Mouse (Mus musculus): ENCODE data around the gene Dpep2nb. TPM values are rescaled to one million over a fixed set of nuclear protein-coding genes. Genes with fewer than 3 reads are reported as not detected.
"Not testable (repeated sequence)": the region's sequence is repeated elsewhere in the genome, so short reads cannot be mapped to it uniquely, and the experiment has no call there.

The Dpep2nb gene
- polyA plus RNA-seq, 1 experiment = not detected

DNA sequence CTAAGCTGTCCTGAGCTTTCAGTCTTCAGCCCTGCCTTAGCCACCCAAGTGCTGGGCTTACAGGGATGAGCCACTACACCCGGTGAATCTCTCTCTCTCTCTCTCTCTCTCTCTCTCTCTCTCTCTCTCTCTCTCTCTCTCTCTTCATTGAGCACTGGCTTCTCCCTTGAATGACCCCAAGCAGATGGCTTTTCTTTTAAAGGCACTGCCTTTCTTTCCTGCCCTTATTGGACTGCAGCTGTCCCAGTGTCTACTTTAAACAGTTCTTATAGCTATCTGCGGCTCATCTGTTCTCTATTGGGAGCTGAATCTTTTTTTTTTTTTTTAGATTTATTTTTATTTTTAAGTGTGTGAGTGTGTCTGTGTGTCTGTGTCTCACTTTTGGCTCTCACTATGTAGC is 37.3 kb upstream of the Dpep2nb start:
- Histone ChIP-seq H3K4me1 (peaks cover 27% of the 10 kb centered on the region), H3K27me3 (replicated peaks) (no peaks in the 10 kb centered on the region), H3K4me3 (replicated peaks) (no peak overlapping the region), H3K36me3 (replicated peaks; ENCODE audit: low read length) (peaks cover 59% of the 10 kb centered on the region), H3K9me3 (no peaks in the 10 kb centered on the region)
- TF ChIP-seq GATA1 (IDR thresholded peaks at IDR 0.05; ENCODE audit: borderline replicate concordance, low read length) (no peak), FLI1 (IDR thresholded peaks at IDR 0.05; ENCODE audit: low read length) (no peak)

DNA sequence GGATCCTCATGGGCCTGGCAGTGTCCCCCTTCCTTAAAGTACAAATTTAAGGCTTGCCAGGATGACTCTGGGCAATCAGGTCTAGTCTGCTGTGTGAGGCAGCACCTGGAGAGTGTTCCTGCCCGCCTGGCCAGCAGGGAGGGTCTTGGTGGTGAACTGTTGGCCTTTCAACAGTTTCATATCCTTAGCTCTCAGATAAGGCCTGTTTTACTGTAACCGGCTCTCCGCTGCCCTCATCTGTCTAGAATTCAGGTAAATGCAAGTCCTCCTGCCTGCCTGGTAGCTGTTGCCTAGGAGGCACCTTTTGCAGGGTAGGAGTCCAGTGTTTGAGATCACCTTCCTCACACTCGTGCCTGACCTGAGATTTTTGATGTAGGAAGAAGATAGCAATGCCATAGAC is 34.4 kb upstream of the Dpep2nb start:
- no peaks in the 10 kb centered on the region for H3K27me3 ChIP-seq (replicated peaks)
- no peak overlapping the region for H3K4me3 ChIP-seq (replicated peaks)
- H3K36me3 ChIP-seq (replicated peaks; ENCODE audit: low read length) = peaks cover 60% of the 10 kb centered on the region
- TF ChIP-seq FLI1 (IDR thresholded peaks at IDR 0.05; ENCODE audit: low read length) (no peak), GATA1 (IDR thresholded peaks at IDR 0.05; ENCODE audit: borderline replicate concordance, low read length) (no peak)
- H3K9me3 ChIP-seq = no peaks in the 10 kb centered on the region
- peaks cover 20% of the 10 kb centered on the region for H3K4me1 ChIP-seq

DNA sequence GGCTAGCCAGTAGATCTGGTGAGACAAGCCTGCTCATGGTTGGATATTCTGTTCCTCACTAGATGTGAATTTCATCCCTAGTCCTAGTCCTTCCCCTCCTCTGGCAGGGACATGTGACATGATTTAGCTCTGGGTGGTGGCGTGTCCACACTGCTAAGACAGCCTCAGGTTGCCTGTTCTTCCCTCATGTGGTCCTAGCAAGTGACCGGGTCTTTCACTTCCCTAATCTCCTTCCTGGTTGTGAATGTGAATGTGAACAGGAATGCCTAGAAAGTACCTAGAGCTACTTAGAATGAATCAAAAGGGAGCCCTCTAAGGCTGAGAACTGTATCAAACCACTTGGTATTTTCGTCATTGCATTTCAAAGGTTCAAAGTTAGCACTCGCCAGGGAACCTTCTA is 33.8 kb upstream of the Dpep2nb start:
- no peak for TF ChIP-seq GATA1 (IDR thresholded peaks at IDR 0.05; ENCODE audit: borderline replicate concordance, low read length)
- no peak for TF ChIP-seq FLI1 (IDR thresholded peaks at IDR 0.05; ENCODE audit: low read length)
- Histone ChIP-seq H3K36me3 (replicated peaks; ENCODE audit: low read length) (peaks cover 55% of the 10 kb centered on the region), H3K27me3 (replicated peaks) (no peaks in the 10 kb centered on the region), H3K9me3 (no peaks in the 10 kb centered on the region), H3K4me1 (peaks cover 14% of the 10 kb centered on the region), H3K4me3 (replicated peaks) (no peak overlapping the region)

DNA sequence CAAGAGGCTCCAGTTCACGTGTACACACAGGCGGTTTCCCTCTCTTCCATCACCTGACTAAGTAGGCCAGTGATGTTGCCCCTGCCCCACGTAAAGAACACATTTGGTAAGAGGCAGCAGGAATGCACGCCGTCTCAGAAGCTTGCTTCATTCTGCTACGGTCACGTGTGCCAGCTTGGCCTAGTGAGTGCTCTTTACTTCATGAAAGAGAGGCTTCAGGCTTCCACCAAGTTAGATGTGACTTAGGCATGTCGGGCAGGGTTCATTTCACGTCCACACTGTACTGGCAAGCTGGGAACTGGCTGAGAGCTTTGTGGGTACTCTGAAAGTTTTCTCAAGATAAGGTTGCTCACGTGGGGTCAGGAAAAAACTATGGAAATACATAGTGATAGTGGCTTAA is 32.9 kb upstream of the Dpep2nb start:
- Histone ChIP-seq H3K4me3 (replicated peaks) (no peak overlapping the region), H3K9me3 (no peaks in the 10 kb centered on the region), H3K4me1 (peaks cover 6% of the 10 kb centered on the region), H3K36me3 (replicated peaks; ENCODE audit: low read length) (peaks cover 55% of the 10 kb centered on the region), H3K27me3 (replicated peaks) (no peaks in the 10 kb centered on the region)
- TF ChIP-seq GATA1 (IDR thresholded peaks at IDR 0.05; ENCODE audit: borderline replicate concordance, low read length) = no peak
- TF ChIP-seq FLI1 (IDR thresholded peaks at IDR 0.05; ENCODE audit: low read length) = no peak

DNA sequence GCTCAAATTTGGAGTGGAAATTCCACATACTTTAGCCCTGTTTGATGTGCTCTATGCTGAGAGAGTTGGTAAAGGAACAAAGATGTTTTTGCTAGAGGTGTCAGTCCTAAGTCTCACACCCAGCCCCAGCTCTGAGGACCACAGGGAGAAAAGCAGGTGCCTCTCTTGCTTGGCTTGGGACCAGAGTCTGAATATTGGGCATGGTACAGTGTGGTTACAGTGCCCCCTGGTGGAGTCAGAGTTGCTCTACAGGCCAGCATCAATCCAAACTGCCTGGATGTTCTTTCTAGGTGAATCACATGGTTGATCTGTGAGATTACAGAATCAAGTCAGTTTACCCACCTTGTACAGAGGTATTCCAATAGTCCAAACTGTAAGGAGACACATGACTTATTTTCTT is 16.7 kb upstream of the Dpep2nb start:
- Histone ChIP-seq H3K27me3 (replicated peaks) (no peaks in the 10 kb centered on the region), H3K9me3 (no peaks in the 10 kb centered on the region), H3K4me3 (replicated peaks) (no peak overlapping the region), H3K36me3 (replicated peaks; ENCODE audit: low read length) (peaks cover 71% of the 10 kb centered on the region), H3K4me1 (peaks cover 7% of the 10 kb centered on the region; the same call in 1 of the 2 replicates)
- TF ChIP-seq GATA1 (IDR thresholded peaks at IDR 0.05; ENCODE audit: borderline replicate concordance, low read length) (no peak), FLI1 (IDR thresholded peaks at IDR 0.05; ENCODE audit: low read length) (no peak)

DNA sequence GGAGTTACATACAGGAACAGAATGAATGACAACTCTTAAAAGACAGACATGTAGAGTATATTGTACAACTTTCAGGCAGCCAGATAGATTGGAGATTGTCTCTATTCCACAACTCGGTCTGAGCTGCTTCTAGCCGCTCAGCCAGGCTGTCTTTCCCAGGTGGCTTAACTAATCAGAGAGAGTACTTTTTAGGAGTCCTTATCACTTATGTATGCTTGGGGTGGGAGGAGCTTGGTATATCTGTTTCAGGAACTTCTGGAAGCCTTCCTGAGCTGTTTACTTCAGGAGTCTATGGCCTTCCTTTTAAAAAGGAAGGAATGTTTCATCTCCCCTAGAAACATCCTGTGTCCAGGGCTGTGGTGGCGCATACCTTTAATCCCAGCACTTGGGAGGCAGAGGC is 12.3 kb upstream of the Dpep2nb start:
- Histone ChIP-seq H3K27me3 (replicated peaks) (no peaks in the 10 kb centered on the region), H3K4me1 (peaks cover 22% of the 10 kb centered on the region), H3K4me3 (replicated peaks) (no peak overlapping the region), H3K36me3 (replicated peaks; ENCODE audit: low read length) (peaks cover 65% of the 10 kb centered on the region), H3K9me3 (no peaks in the 10 kb centered on the region)
- TF ChIP-seq GATA1 (IDR thresholded peaks at IDR 0.05; ENCODE audit: borderline replicate concordance, low read length) = no peak
- no peak for TF ChIP-seq FLI1 (IDR thresholded peaks at IDR 0.05; ENCODE audit: low read length)

DNA sequence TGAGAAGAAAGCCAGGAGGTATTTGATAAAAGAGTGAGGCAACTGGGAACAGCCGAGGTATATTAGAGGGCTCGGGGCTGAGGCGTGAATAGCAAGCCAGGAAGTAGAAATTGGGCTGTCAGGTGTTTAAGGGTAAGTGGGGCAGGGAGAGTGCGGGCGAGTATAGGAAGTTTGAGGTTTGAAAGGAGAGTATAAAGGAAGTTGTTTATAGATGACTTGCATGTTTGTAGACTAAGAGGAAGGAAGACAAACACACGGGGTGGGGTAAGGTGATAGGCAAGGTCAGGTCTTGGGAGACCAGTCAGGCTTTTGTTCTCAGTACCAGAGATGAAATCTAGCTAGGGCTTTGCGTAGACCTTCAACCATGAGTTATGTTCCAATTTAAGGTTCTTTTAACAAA is 11.4 kb upstream of the Dpep2nb start:
- Histone ChIP-seq H3K27me3 (replicated peaks) (no peaks in the 10 kb centered on the region), H3K4me1 (peaks cover 22% of the 10 kb centered on the region), H3K36me3 (replicated peaks; ENCODE audit: low read length) (peaks cover 64% of the 10 kb centered on the region), H3K9me3 (no peaks in the 10 kb centered on the region), H3K4me3 (replicated peaks) (no peak overlapping the region)
- TF ChIP-seq GATA1 (IDR thresholded peaks at IDR 0.05; ENCODE audit: borderline replicate concordance, low read length) (no peak), FLI1 (IDR thresholded peaks at IDR 0.05; ENCODE audit: low read length) (no peak)

DNA sequence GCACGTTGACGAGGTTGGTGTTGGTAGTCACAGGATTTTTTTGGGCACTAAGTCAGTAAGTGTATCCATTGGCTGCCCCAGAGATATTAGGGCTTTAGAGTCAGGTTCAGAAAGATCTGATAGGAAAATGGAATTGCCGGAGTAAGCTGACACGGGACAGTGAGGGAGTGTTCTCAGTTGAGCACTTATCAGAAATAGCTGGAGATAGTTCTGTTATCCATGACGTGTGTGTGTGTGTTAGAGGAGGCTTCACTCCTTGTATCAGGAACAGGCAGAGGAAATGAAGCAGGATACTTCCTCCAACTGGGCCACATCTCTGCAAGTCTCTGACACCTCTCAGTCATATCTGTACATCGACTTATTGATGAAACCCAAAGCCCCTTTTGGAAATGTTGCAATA is 10.5 kb upstream of the Dpep2nb start:
- Histone ChIP-seq H3K4me1 (peaks cover 30% of the 10 kb centered on the region), H3K36me3 (replicated peaks; ENCODE audit: low read length) (peaks cover 58% of the 10 kb centered on the region), H3K9me3 (no peaks in the 10 kb centered on the region), H3K27me3 (replicated peaks) (no peaks in the 10 kb centered on the region), H3K4me3 (replicated peaks) (no peak overlapping the region)
- TF ChIP-seq GATA1 (IDR thresholded peaks at IDR 0.05; ENCODE audit: borderline replicate concordance, low read length) (no peak), FLI1 (IDR thresholded peaks at IDR 0.05; ENCODE audit: low read length) (no peak)

DNA sequence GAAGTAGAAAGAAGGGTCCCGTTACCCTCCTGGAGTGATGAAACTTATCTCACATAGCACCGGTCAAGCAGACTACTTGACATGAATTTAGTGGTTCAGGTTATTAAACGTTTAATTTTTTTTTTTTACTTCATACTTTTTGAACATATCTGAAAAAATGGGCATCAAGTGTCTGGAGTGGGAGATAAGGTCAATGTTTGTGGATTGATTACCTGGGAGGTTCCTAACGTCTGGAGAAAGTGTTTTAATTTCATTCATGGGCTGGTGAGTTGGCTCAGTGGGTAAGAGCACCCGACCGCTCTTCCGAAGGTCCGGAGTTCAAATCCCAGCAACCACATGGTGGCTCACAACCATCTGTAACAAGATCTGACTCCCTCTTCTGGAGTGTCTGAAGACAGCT is 6.4 kb upstream of the Dpep2nb start:
- Histone ChIP-seq H3K36me3 (replicated peaks; ENCODE audit: low read length) (peaks cover 25% of the 10 kb centered on the region), H3K4me3 (replicated peaks) (peak overlapping the region; percentile 99), H3K4me1 (peaks cover 47% of the 10 kb centered on the region)
- not testable (repeated sequence) for H3K9me3 ChIP-seq; H3K27me3 ChIP-seq (replicated peaks)

DNA sequence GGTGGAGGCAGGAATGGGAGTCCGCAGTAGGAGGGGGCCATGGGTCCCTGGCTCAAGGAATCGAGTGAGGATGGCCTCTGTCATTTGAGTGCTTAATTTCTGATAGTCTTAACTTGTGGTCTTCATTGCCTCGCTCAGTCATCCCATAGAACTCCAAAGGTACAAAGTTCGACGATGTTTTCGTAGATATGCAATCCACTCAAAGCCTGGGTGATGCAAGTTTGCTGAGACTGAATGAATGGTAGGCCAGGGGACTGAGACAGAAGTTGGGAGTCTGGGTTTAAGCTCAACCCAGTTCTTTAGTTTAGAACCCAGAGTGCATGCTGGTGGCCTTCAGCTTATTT is 5.8 kb upstream of the Dpep2nb start, which contains the start of gene Ddx28:
Ddx28 (minus strand) TSS at position 240 of the 344 bp plus-strand sequence.
- Histone ChIP-seq H3K27me3 (replicated peaks) (no peaks in the 10 kb centered on the region), H3K9me3 (no peaks in the 10 kb centered on the region), H3K4me1 (peaks cover 47% of the 10 kb centered on the region), H3K36me3 (replicated peaks; ENCODE audit: low read length) (peaks cover 21% of the 10 kb centered on the region), H3K4me3 (replicated peaks) (peak within 1 kb of the TSS; percentile 99)
- no peak for TF ChIP-seq FLI1 (IDR thresholded peaks at IDR 0.05; ENCODE audit: low read length)
- no peak for TF ChIP-seq GATA1 (IDR thresholded peaks at IDR 0.05; ENCODE audit: borderline replicate concordance, low read length)

All from megakaryocyte, embryonic 14.5 days (primary cell).